Mouse (Mus musculus) adrenal gland, adult 8-10 months (tissue): ENCODE results near the gene Hoxb13. TPM values are rescaled to one million over a fixed set of nuclear protein-coding genes. Genes with fewer than 3 reads are reported as not detected.

ENCODE experiments used
- DNase-seq: peaks from one replicate; pipeline ENCODE4 v3.0.0; 2022
- total RNA-seq, 4 experiments: library from RNA; stranded (reverse); gene quantifications; 2 replicates each; pipeline ENCODE4 v1.2.4; 2022

The Hoxb13 gene
- total RNA-seq: not detected

GRCm38 (mm10) chr11:96193521-96194400, at the start of gene Hoxb13:
TSS of gene Hoxb13 (plus strand) at chr11:96194316.
- DNase-seq: peak; percentile 17

- DNase-seq: peak; percentile 59
These were observed 48.4 kb upstream of the Hoxb13 start for GRCm38 (mm10) chr11:96145622-96146270.

- no peak for DNase-seq
These were observed 46.6 kb upstream of the Hoxb13 start for GRCm38 (mm10) chr11:96147471-96147870.

- no peak for DNase-seq
These were observed 29.3 kb upstream of the Hoxb13 start for GRCm38 (mm10) chr11:96164769-96165168.

GRCm38 (mm10) chr11:96168125-96168524, 26.0 kb upstream of the Hoxb13 start:
- DNase-seq: no peak

DNA sequence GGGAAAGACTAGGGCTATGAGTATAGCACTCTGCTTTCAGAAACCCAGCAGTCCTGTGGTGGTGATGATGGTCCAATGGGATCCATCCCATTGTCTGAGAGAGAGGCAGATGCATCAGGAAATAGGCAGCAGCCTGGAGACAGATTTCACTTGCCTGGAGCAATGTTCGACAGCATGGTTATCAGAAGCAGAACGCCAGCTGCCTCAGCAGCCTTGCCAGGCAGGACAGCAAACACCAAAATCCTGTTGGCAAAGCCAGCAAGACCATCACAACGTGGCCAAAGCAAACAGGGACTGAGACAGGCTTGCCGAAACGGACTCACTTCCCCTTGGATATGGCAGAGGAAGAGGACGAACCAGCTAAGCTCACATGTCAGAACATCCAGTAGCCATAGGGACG, 25.1 kb upstream of the Hoxb13 start:
- no peak for DNase-seq

GRCm38 (mm10) chr11:96170711-96171379, 23.3 kb upstream of the Hoxb13 start:
- DNase-seq: no peak

GRCm38 (mm10) chr11:96171601-96172000, 22.5 kb upstream of the Hoxb13 start:
- DNase-seq: no peak

- no peak for DNase-seq
These were observed 21.4 kb upstream of the Hoxb13 start for GRCm38 (mm10) chr11:96172511-96173287.

- DNase-seq: no peak
These were observed 20.8 kb upstream of the Hoxb13 start for GRCm38 (mm10) chr11:96173288-96173840.

GRCm38 (mm10) chr11:96174881-96175280, 19.2 kb upstream of the Hoxb13 start:
- DNase-seq: no peak

DNA sequence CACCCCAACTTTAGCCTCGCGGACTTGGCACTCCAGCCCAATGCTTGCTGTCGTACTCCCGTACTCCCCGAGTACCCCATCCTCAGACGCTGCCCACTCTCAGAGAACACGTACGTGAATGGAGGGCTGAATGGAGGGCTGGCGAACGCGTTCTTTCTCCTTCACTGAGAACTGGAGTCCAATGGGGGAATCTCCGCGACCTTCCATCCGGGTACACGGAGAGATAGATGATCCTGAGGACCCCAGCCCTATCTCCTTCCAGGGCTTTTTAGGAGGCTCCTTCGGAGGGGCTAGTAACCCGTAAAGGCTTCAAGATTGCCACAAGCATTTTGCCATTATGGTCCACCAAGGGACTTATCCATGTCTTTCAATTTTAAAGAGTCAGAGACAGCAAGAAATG, 18.6 kb upstream of the Hoxb13 start:
- no peak for DNase-seq

- no peak for DNase-seq
These were observed 18.1 kb upstream of the Hoxb13 start for GRCm38 (mm10) chr11:96175951-96176530.

- DNase-seq: no peak
These were observed 17.3 kb upstream of the Hoxb13 start for GRCm38 (mm10) chr11:96176841-96177240.

DNA sequence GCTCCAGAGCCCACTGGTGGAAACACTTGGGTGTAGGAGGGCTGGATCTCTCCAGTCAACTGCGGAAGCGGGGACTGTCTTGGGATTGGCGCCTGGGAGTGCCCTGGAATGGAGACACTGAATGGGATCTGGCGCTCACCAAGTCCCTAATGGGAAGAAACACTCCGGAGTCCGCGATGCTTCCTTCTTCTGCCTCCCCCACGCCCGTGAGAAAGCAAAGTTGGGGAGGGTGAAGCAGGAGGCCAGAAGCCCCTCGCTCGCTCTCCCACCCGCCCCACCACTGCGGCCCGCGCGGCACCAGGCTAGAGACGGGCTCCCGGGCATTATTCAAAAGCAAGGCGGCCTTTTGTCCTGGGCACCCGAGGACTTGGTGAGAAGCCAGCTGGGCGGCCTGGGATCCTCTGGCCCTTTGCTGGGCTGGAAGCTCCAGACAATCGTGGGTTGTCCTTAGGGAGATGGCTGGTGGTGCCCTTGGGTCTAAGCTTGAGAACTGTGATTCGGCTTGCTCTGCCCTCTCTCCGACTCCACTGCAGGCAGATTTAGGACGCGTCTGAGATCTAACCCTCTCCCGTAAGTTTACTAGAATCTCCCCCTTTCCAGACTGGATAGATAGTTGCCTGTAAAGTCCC, 16.5 kb upstream of the Hoxb13 start:
- DNase-seq: no peak

DNA sequence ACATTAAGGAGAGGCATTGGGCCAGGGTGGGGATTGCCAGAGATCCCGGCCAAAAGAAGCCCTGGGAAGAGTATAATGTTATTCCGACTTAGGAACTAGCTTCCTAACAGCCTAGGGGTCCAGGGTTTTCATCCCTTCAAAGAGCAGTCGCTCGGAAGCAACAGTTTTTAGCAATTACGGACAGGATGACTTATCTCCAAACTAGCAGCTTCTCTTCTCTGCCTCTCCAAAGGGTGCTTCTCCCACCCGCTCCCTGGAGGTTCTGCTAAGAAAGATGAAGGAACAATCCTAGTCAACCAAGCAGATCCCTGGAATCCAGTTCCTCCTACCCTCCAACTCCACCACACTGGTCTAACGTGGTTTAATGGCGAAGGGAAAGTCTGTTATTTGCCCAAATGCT, 15.8 kb upstream of the Hoxb13 start:
- DNase-seq: no peak

GRCm38 (mm10) chr11:96178911-96179503, 15.1 kb upstream of the Hoxb13 start:
- no peak for DNase-seq

- no peak for DNase-seq
These were observed 13.1 kb upstream of the Hoxb13 start for GRCm38 (mm10) chr11:96181061-96181460.

GRCm38 (mm10) chr11:96184233-96184632, 9.9 kb upstream of the Hoxb13 start:
- DNase-seq: no peak

- DNase-seq: no peak
These were observed 6.8 kb upstream of the Hoxb13 start for GRCm38 (mm10) chr11:96187321-96187720.
